Mouse (Mus musculus): ENCODE results near the gene Rasa1. TPM values are rescaled to one million over a fixed set of nuclear protein-coding genes. Genes with fewer than 3 reads are reported as not detected.

The Rasa1 gene
- polyA plus RNA-seq (2016; fragmentation: Nextera tagmentation; extraction: Ambion mirVana), result 38.8 and 48.7 TPM in 2 replicates

- peak; percentile 97 for DNase-seq (ENCODE audit: low spot score)
- WGBS, result under 1% methylated on average over 84 of the region's 97 CpGs
- Histone ChIP-seq H3K27ac (peak within 1 kb of the TSS; percentile 98), H3K36me3 (no peaks in the 10 kb centered on the region), H3K4me1 (0 out of 2 replicates have a peak, but pooled peaks cover 3% of the 10 kb centered on the region), H3K4me3 (peak within 1 kb of the TSS; percentile 91), H3K27me3 (ENCODE audit: low read depth, poor library complexity, severe bottlenecking) (no peaks in the 10 kb centered on the region), H3K9me3 (replicated peaks) (no peaks in the 10 kb centered on the region)
Measured at GRCm38 (mm10) chr13:85288843-85289713, at the start of gene Rasa1. Gene Rasa1 (minus strand): TSS chr13:85289130.

GRCm38 (mm10) chr13:85311547-85311946 is 22.6 kb upstream of the Rasa1 start:
- Histone ChIP-seq H3K4me3 (no peak overlapping the region), H3K9me3 (replicated peaks) (no peaks in the 10 kb centered on the region), H3K4me1 (peaks cover 6% of the 10 kb centered on the region), H3K27ac (no peak overlapping the region), H3K27me3 (ENCODE audit: low read depth, poor library complexity, severe bottlenecking) (no peaks in the 10 kb centered on the region), H3K36me3 (no peaks in the 10 kb centered on the region)
- WGBS, result 90% methylated on average over 2 of the region's 2 CpGs
- no peak for DNase-seq (ENCODE audit: low spot score)

- Histone ChIP-seq H3K4me1 (peaks cover 6% of the 10 kb centered on the region), H3K4me3 (no peak overlapping the region), H3K27me3 (ENCODE audit: low read depth, poor library complexity, severe bottlenecking) (no peaks in the 10 kb centered on the region), H3K9me3 (replicated peaks) (no peaks in the 10 kb centered on the region), H3K36me3 (no peaks in the 10 kb centered on the region), H3K27ac (no peak overlapping the region)
- no peak for DNase-seq (ENCODE audit: low spot score)
- 16% methylated on average over 5 of the region's 5 CpGs for WGBS
Measured at GRCm38 (mm10) chr13:85310968-85311367, 22.0 kb upstream of the Rasa1 start.

GRCm38 (mm10) chr13:85310483-85310882 is 21.6 kb upstream of the Rasa1 start:
- DNase-seq (ENCODE audit: low spot score), result no peak
- Histone ChIP-seq H3K27ac (no peak overlapping the region), H3K9me3 (replicated peaks) (no peaks in the 10 kb centered on the region), H3K36me3 (no peaks in the 10 kb centered on the region), H3K27me3 (ENCODE audit: low read depth, poor library complexity, severe bottlenecking) (no peaks in the 10 kb centered on the region), H3K4me3 (no peak overlapping the region), H3K4me1 (peaks cover 6% of the 10 kb centered on the region)
- 87% methylated on average over 2 of the region's 2 CpGs for WGBS

GRCm38 (mm10) chr13:85306039-85306438 is 17.1 kb upstream of the Rasa1 start:
- peaks cover 5% of the 10 kb centered on the region for H3K4me1 ChIP-seq
- no peaks in the 10 kb centered on the region for H3K36me3 ChIP-seq
- no peaks in the 10 kb centered on the region for H3K27me3 ChIP-seq (ENCODE audit: low read depth, poor library complexity, severe bottlenecking)
- no peak overlapping the region for H3K4me3 ChIP-seq
- DNase-seq (ENCODE audit: low spot score), result no peak
- H3K27ac ChIP-seq, result no peak overlapping the region
- H3K9me3 ChIP-seq (replicated peaks), result no peaks in the 10 kb centered on the region

GRCm38 (mm10) chr13:85290651-85291050 is 1.7 kb upstream of the Rasa1 start:
- WGBS, result 71% methylated on average over 1 of the region's 1 CpGs
- Histone ChIP-seq H3K27me3 (ENCODE audit: low read depth, poor library complexity, severe bottlenecking) (no peaks in the 10 kb centered on the region), H3K4me1 (0 out of 2 replicates have a peak, but pooled peaks cover 3% of the 10 kb centered on the region), H3K9me3 (replicated peaks) (no peaks in the 10 kb centered on the region), H3K36me3 (no peaks in the 10 kb centered on the region), H3K27ac (no peak overlapping the region), H3K4me3 (no peak overlapping the region)
- DNase-seq (ENCODE audit: low spot score), result no peak

GRCm38 (mm10) chr13:85288574-85288842 is 422 bp downstream of the Rasa1 start:
- no peak for DNase-seq (ENCODE audit: low spot score)

GRCm38 (mm10) chr13:85287876-85288573 is 905 bp downstream of the Rasa1 start:
- Histone ChIP-seq H3K4me1 (0 out of 2 replicates have a peak, but pooled peaks cover 3% of the 10 kb centered on the region), H3K27ac (peak overlapping the region; percentile 98), H3K4me3 (peak overlapping the region; percentile 91), H3K27me3 (ENCODE audit: low read depth, poor library complexity, severe bottlenecking) (no peaks in the 10 kb centered on the region), H3K9me3 (replicated peaks) (no peaks in the 10 kb centered on the region), H3K36me3 (no peaks in the 10 kb centered on the region)
- DNase-seq (ENCODE audit: low spot score), result peak; percentile 74
- 1% methylated on average over 25 of the region's 25 CpGs for WGBS

More at GRCm38 (mm10) chr13:85288574-85288842, 422 bp downstream of the Rasa1 start:
- Histone ChIP-seq H3K27ac (peak overlapping the region; percentile 98), H3K9me3 (replicated peaks) (no peaks in the 10 kb centered on the region), H3K4me3 (peak overlapping the region; percentile 91), H3K27me3 (ENCODE audit: low read depth, poor library complexity, severe bottlenecking) (no peaks in the 10 kb centered on the region), H3K36me3 (no peaks in the 10 kb centered on the region), H3K4me1 (0 out of 2 replicates have a peak, but pooled peaks cover 3% of the 10 kb centered on the region)
- WGBS, result under 1% methylated on average over 35 of the region's 35 CpGs

GRCm38 (mm10) chr13:85282626-85283025 is 6.3 kb downstream of the Rasa1 start:
- no peak overlapping the region for H3K27ac ChIP-seq
- no peaks in the 10 kb centered on the region for H3K36me3 ChIP-seq
- H3K9me3 ChIP-seq (replicated peaks), result no peaks in the 10 kb centered on the region
- DNase-seq (ENCODE audit: low spot score), result no peak
- 0 out of 2 replicates have a peak, but pooled peaks cover 3% of the 10 kb centered on the region for H3K4me1 ChIP-seq
- no peak overlapping the region for H3K4me3 ChIP-seq
- H3K27me3 ChIP-seq (ENCODE audit: low read depth, poor library complexity, severe bottlenecking), result no peaks in the 10 kb centered on the region

- no peaks in the 10 kb centered on the region for H3K9me3 ChIP-seq (replicated peaks)
- no peak for DNase-seq (ENCODE audit: low spot score)
- H3K27me3 ChIP-seq (ENCODE audit: low read depth, poor library complexity, severe bottlenecking), result no peaks in the 10 kb centered on the region
- H3K4me3 ChIP-seq, result no peak overlapping the region
- no peaks in the 10 kb centered on the region for H3K36me3 ChIP-seq
- no peak overlapping the region for H3K27ac ChIP-seq
- no peaks in the 10 kb centered on the region for H3K4me1 ChIP-seq
Measured at GRCm38 (mm10) chr13:85278951-85279350, 10.0 kb downstream of the Rasa1 start.

GRCm38 (mm10) chr13:85274572-85274971 is 14.4 kb downstream of the Rasa1 start:
- 95% methylated on average over 1 of the region's 1 CpGs for WGBS
- no peaks in the 10 kb centered on the region for H3K36me3 ChIP-seq
- H3K27ac ChIP-seq, result no peak overlapping the region
- no peaks in the 10 kb centered on the region for H3K9me3 ChIP-seq (replicated peaks)
- no peak overlapping the region for H3K4me3 ChIP-seq
- H3K4me1 ChIP-seq, result no peaks in the 10 kb centered on the region
- no peak for DNase-seq (ENCODE audit: low spot score)
- H3K27me3 ChIP-seq (ENCODE audit: low read depth, poor library complexity, severe bottlenecking), result no peaks in the 10 kb centered on the region

- no peaks in the 10 kb centered on the region for H3K9me3 ChIP-seq (replicated peaks)
- no peak overlapping the region for H3K4me3 ChIP-seq
- H3K36me3 ChIP-seq, result no peaks in the 10 kb centered on the region
- no peak for DNase-seq (ENCODE audit: low spot score)
- H3K27ac ChIP-seq, result no peak overlapping the region
- H3K4me1 ChIP-seq, result no peaks in the 10 kb centered on the region
- H3K27me3 ChIP-seq (ENCODE audit: low read depth, poor library complexity, severe bottlenecking), result no peaks in the 10 kb centered on the region
Measured at GRCm38 (mm10) chr13:85273788-85274187, 15.1 kb downstream of the Rasa1 start.

GRCm38 (mm10) chr13:85238760-85239159 is 50.2 kb downstream of the Rasa1 start:
- Histone ChIP-seq H3K4me1 (no peaks in the 10 kb centered on the region), H3K36me3 (peaks cover 31% of the 10 kb centered on the region), H3K27ac (no peak overlapping the region), H3K9me3 (replicated peaks) (no peaks in the 10 kb centered on the region), H3K4me3 (no peak overlapping the region), H3K27me3 (ENCODE audit: low read depth, poor library complexity, severe bottlenecking) (no peaks in the 10 kb centered on the region)
- no peak for DNase-seq (ENCODE audit: low spot score)
- 91% methylated on average over 7 of the region's 7 CpGs for WGBS

Data from limb, embryonic 10.5 days (tissue).